Mouse (Mus musculus): Measurements from ENCODE around the gene Srpk3. TPM values are rescaled to one million over a fixed set of nuclear protein-coding genes. Genes with fewer than 3 reads are reported as not detected.
"Not testable (repeated sequence)": the region's sequence is repeated elsewhere in the genome, so short reads cannot be mapped to it uniquely, and the experiment has no call there.

Srpk3 gene
- 26.5 and 49.6 TPM in 2 replicates for polyA plus RNA-seq (2011; ENCODE audit: insufficient read depth, insufficient read length, low replicate concordance, missing spikeins)

GRCm38 (mm10) chrX:73774168-73774760 is at the start of gene Srpk3:
Gene Srpk3, plus strand, starts transcription at chrX:73774405.
- 29% methylated on average over 9 of the region's 9 CpGs for WGBS
- Histone ChIP-seq H3K4me3 (replicated peaks; ENCODE audit: control insufficient read depth, low read depth, low read length) (peak within 1 kb of the TSS; percentile 52), H3K4me1 (ENCODE audit: control insufficient read depth, insufficient read depth, low read length) (no peaks in the 10 kb centered on the region; the same call in 1 of the 2 replicates), H3K27ac (ENCODE audit: control insufficient read depth, insufficient read depth, low read depth, low read length, poor library complexity) (peak within 1 kb of the TSS; percentile 71)
- no peak for TF ChIP-seq CTCF (IDR thresholded peaks at IDR 0.05; ENCODE audit: control insufficient read depth, insufficient read depth, low read length)
- TF ChIP-seq POLR2A (IDR thresholded peaks at IDR 0.05; ENCODE audit: borderline replicate concordance, control insufficient read depth, low read depth, low read length) = peak; percentile 48; the same call in 1 of the 2 replicates

DNA sequence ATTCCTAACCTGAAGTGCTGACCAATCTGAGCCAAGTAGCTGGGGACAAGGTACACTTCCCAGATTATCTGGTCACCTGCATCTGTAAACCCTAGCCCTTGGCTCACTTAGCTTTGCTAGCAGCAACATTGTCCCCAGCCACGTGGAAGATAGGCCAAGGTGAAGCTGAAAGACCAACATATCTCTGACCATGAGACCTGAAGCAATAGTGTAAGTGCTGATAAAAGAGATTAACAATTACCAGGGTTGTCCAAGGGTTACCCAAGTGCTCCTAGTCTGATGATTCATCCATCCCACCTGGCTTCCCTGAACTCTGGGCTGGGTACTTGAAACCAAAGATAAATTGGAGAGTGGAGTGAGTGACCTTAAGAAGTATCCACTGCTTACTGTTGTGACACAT is 43.3 kb upstream of the Srpk3 start:
- WGBS = 64% methylated on average over 1 of the region's 1 CpGs
- H3K27ac ChIP-seq (ENCODE audit: control insufficient read depth, insufficient read depth, low read depth, low read length, poor library complexity) = no peak overlapping the region
- H3K4me3 ChIP-seq (replicated peaks; ENCODE audit: control insufficient read depth, low read depth, low read length) = no peak overlapping the region
- TF ChIP-seq CTCF (IDR thresholded peaks at IDR 0.05; ENCODE audit: control insufficient read depth, insufficient read depth, low read length) = no peak
- TF ChIP-seq POLR2A (IDR thresholded peaks at IDR 0.05; ENCODE audit: borderline replicate concordance, control insufficient read depth, low read depth, low read length) = no peak
- H3K4me1 ChIP-seq (ENCODE audit: control insufficient read depth, insufficient read depth, low read length) = no peaks in the 10 kb centered on the region

DNA sequence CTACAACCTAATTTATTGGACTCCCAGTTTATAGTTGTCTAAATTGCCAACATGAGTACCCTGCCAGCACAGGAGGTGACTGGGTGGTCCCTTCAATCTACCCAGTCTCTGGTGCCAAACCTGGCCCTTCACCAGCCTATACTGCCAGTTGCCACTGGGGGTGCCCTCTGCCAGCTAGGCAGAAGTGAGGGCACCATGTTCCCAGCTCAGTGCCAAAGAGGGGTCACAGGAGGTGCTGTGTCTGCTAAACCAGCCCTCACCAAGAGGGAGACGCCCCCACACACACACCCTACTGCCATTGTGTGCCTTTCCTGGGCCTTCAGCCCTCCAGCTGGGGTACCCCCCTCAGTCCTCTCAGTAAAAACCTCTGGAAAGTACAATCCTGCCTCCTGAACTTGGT is 36.0 kb upstream of the Srpk3 start:
- TF ChIP-seq POLR2A (IDR thresholded peaks at IDR 0.05; ENCODE audit: borderline replicate concordance, control insufficient read depth, low read depth, low read length) (no peak), CTCF (IDR thresholded peaks at IDR 0.05; ENCODE audit: control insufficient read depth, insufficient read depth, low read length) (peak; percentile 31; the same call in 1 of the 2 replicates)
- 74% methylated on average over 1 of the region's 1 CpGs for WGBS

GRCm38 (mm10) chrX:73739151-73739550 is 35.1 kb upstream of the Srpk3 start:
- 61% methylated on average over 5 of the region's 5 CpGs for WGBS
- TF ChIP-seq POLR2A (IDR thresholded peaks at IDR 0.05; ENCODE audit: borderline replicate concordance, control insufficient read depth, low read depth, low read length) (no peak), CTCF (IDR thresholded peaks at IDR 0.05; ENCODE audit: control insufficient read depth, insufficient read depth, low read length) (no peak)
- Histone ChIP-seq H3K27ac (ENCODE audit: control insufficient read depth, insufficient read depth, low read depth, low read length, poor library complexity) (no peak overlapping the region), H3K4me1 (ENCODE audit: control insufficient read depth, insufficient read depth, low read length) (no peaks in the 10 kb centered on the region), H3K4me3 (replicated peaks; ENCODE audit: control insufficient read depth, low read depth, low read length) (no peak overlapping the region)

More for the DNA sequence above, 36.0 kb upstream of the Srpk3 start:
- no peak overlapping the region for H3K4me3 ChIP-seq (replicated peaks; ENCODE audit: control insufficient read depth, low read depth, low read length)
- no peak overlapping the region for H3K27ac ChIP-seq (ENCODE audit: control insufficient read depth, insufficient read depth, low read depth, low read length, poor library complexity)
- no peaks in the 10 kb centered on the region for H3K4me1 ChIP-seq (ENCODE audit: control insufficient read depth, insufficient read depth, low read length)

DNA sequence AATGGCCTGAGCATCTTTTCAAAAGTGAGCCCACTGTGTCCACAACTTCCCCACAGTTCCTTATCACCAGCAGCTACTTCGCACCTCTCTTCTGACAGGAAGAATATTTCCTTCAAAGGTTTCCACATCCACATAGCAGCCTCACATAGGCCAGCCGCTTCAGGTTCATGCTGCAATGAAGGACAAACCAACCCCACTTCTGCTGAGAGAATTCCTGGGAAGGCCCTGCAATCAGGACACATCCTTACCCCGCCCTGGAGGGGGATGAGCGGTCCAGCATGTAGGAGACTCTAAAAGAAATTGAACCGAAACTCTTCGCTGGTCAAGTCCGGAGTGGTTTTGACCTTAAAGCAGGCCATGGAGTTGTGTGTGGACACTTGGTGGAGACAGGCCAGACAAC is 34.4 kb upstream of the Srpk3 start:
- 80% methylated on average over 7 of the region's 7 CpGs for WGBS

GRCm38 (mm10) chrX:73744774-73745481 is 29.3 kb upstream of the Srpk3 start:
- no peak overlapping the region for H3K4me3 ChIP-seq (replicated peaks; ENCODE audit: control insufficient read depth, low read depth, low read length)
- 85% methylated on average over 1 of the region's 1 CpGs for WGBS
- H3K4me1 ChIP-seq (ENCODE audit: control insufficient read depth, insufficient read depth, low read length) = no peaks in the 10 kb centered on the region
- no peak overlapping the region for H3K27ac ChIP-seq (ENCODE audit: control insufficient read depth, insufficient read depth, low read depth, low read length, poor library complexity)
- no peak for TF ChIP-seq POLR2A (IDR thresholded peaks at IDR 0.05; ENCODE audit: borderline replicate concordance, control insufficient read depth, low read depth, low read length)
- no peak for TF ChIP-seq CTCF (IDR thresholded peaks at IDR 0.05; ENCODE audit: control insufficient read depth, insufficient read depth, low read length)

More for the DNA sequence above, 34.4 kb upstream of the Srpk3 start:
- H3K4me3 ChIP-seq (replicated peaks; ENCODE audit: control insufficient read depth, low read depth, low read length); H3K27ac ChIP-seq (ENCODE audit: control insufficient read depth, insufficient read depth, low read depth, low read length, poor library complexity); H3K4me1 ChIP-seq (ENCODE audit: control insufficient read depth, insufficient read depth, low read length): not testable (repeated sequence)

GRCm38 (mm10) chrX:73748977-73749376 is 25.2 kb upstream of the Srpk3 start:
- TF ChIP-seq POLR2A (IDR thresholded peaks at IDR 0.05; ENCODE audit: borderline replicate concordance, control insufficient read depth, low read depth, low read length) = no peak
- TF ChIP-seq CTCF (IDR thresholded peaks at IDR 0.05; ENCODE audit: control insufficient read depth, insufficient read depth, low read length) = no peak
- Histone ChIP-seq H3K4me3 (replicated peaks; ENCODE audit: control insufficient read depth, low read depth, low read length) (no peak overlapping the region), H3K27ac (ENCODE audit: control insufficient read depth, insufficient read depth, low read depth, low read length, poor library complexity) (no peak overlapping the region), H3K4me1 (ENCODE audit: control insufficient read depth, insufficient read depth, low read length) (no peaks in the 10 kb centered on the region)
- WGBS = 76% methylated on average over 1 of the region's 1 CpGs

DNA sequence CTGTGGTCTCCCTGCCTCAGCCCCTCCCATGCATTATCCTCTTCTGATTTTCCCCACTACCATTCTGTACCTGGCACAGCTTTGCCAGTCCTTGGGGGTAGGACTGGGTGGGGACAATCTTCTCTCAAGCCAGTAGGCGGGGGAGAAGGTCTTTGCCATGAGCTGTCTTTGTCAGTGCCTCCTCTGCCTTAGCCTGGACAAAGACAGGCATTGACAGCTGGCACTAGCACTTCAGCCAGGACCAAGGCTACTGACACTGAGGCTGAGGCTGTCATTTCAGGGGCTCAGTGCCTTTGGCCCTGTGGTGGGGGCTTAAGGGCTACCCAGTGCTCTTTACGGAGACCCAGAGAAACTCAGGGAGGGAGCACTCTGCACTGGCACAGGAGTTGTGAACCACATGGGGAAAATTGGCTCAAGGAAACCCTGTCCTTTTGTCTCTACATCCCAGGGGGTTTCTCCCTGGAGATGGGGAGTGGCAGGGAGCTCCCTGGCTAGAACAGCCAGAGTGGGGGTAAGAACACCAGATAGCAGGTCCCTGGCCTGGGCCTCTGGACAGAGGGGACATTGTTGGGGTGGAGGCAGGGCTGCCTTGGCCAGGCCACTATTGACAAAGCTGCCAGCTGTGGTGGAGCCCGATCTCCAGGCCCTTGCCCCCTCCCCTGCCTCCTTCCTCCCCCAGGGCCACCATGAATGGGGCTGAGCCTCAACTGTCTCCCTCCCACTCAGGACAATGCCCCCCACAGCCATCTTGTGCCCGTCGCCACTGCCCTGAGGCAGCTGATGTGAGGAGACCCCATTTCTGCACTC is 17.7 kb upstream of the Srpk3 start, which contains the start of gene Plxnb3:
Gene Plxnb3, plus strand, starts transcription at position 757 of the 807 bp plus-strand sequence.
- WGBS = 83% methylated on average over 5 of the region's 5 CpGs
- TF ChIP-seq POLR2A (IDR thresholded peaks at IDR 0.05; ENCODE audit: borderline replicate concordance, control insufficient read depth, low read depth, low read length) = no peak
- no peak for TF ChIP-seq CTCF (IDR thresholded peaks at IDR 0.05; ENCODE audit: control insufficient read depth, insufficient read depth, low read length)
- H3K4me1 ChIP-seq (ENCODE audit: control insufficient read depth, insufficient read depth, low read length) = no peaks in the 10 kb centered on the region
- no peak within 1 kb of the TSS for H3K4me3 ChIP-seq (replicated peaks; ENCODE audit: control insufficient read depth, low read depth, low read length)
- H3K27ac ChIP-seq (ENCODE audit: control insufficient read depth, insufficient read depth, low read depth, low read length, poor library complexity) = no peak within 1 kb of the TSS

Measured in bone marrow, adult 2 months (tissue).